Mouse (Mus musculus): ENCODE results near the gene Vapb. TPM values are rescaled to one million over a fixed set of nuclear protein-coding genes. Genes with fewer than 3 reads are reported as not detected.
A peak's percentile ranks its signal among the peaks of the same experiment; 100 is the strongest.

The Vapb gene
- polyA plus RNA-seq, 1 experiment from 2014 or later, result 14.1 TPM

- H3K9ac ChIP-seq, result no peak overlapping the region
- H3K4me3 ChIP-seq (replicated peaks; ENCODE audit: low read length), result no peak overlapping the region
- H3K4me2 ChIP-seq (replicated peaks), result no peak overlapping the region
- 79% methylated on average over 4 of the region's 4 CpGs for WGBS
- DNase-seq (ENCODE audit: low spot score) (no peak), ATAC-seq (ENCODE audit: low FRiP score) (no peak)
- H3K27me3 ChIP-seq (ENCODE audit: control insufficient read depth, insufficient read depth, low read length), result no peaks in the 10 kb centered on the region
- no peaks in the 10 kb centered on the region for H3K36me3 ChIP-seq (replicated peaks; ENCODE audit: control insufficient read depth, insufficient read depth)
- no peaks in the 10 kb centered on the region for H3K4me1 ChIP-seq (replicated peaks; ENCODE audit: control insufficient read depth, insufficient read depth, low read length)
- no peaks in the 10 kb centered on the region for H3K9me3 ChIP-seq (ENCODE audit: control insufficient read depth, low read length)
- no peak overlapping the region for H3K27ac ChIP-seq
These were observed 11.5 kb upstream of the Vapb start for GRCm38 (mm10) chr2:173725819-173726218.

- H3K9ac ChIP-seq, result no peak overlapping the region
- no peak overlapping the region for H3K4me2 ChIP-seq (replicated peaks)
- H3K4me3 ChIP-seq (replicated peaks; ENCODE audit: low read length), result no peak overlapping the region
- H3K4me1 ChIP-seq (replicated peaks; ENCODE audit: control insufficient read depth, insufficient read depth, low read length), result peaks cover 6% of the 10 kb centered on the region; the same call in 1 of the 2 replicates
- peak; percentile 73 for ATAC-seq (ENCODE audit: low FRiP score)
- peak; percentile 52 for DNase-seq (ENCODE audit: low spot score)
- H3K36me3 ChIP-seq (replicated peaks; ENCODE audit: control insufficient read depth, insufficient read depth), result no peaks in the 10 kb centered on the region
- WGBS, result 7% methylated on average over 9 of the region's 9 CpGs
- no peaks in the 10 kb centered on the region for H3K27me3 ChIP-seq (ENCODE audit: control insufficient read depth, insufficient read depth, low read length)
- H3K9me3 ChIP-seq (ENCODE audit: control insufficient read depth, low read length), result no peaks in the 10 kb centered on the region
- peak overlapping the region; percentile 46; the same call in 1 of the 2 replicates for H3K27ac ChIP-seq
These were observed 6.8 kb upstream of the Vapb start for GRCm38 (mm10) chr2:173730444-173730966.

GRCm38 (mm10) chr2:173734426-173734825, 2.9 kb upstream of the Vapb start:
- DNase-seq (ENCODE audit: low spot score) (no peak), ATAC-seq (ENCODE audit: low FRiP score) (no peak)
- Histone ChIP-seq H3K4me3 (replicated peaks; ENCODE audit: low read length) (no peak overlapping the region), H3K27me3 (ENCODE audit: control insufficient read depth, insufficient read depth, low read length) (no peaks in the 10 kb centered on the region), H3K36me3 (replicated peaks; ENCODE audit: control insufficient read depth, insufficient read depth) (0 out of 2 replicates have a peak, but pooled peaks cover 3% of the 10 kb centered on the region), H3K27ac (no peak overlapping the region), H3K4me1 (replicated peaks; ENCODE audit: control insufficient read depth, insufficient read depth, low read length) (peaks cover 16% of the 10 kb centered on the region), H3K9ac (no peak overlapping the region), H3K9me3 (ENCODE audit: control insufficient read depth, low read length) (no peaks in the 10 kb centered on the region), H3K4me2 (replicated peaks) (no peak overlapping the region)
- 76% methylated on average over 2 of the region's 2 CpGs for WGBS

- Histone ChIP-seq H3K4me2 (replicated peaks) (peak overlapping the region; percentile 74), H3K9me3 (ENCODE audit: control insufficient read depth, low read length) (no peaks in the 10 kb centered on the region), H3K27ac (no peak overlapping the region), H3K36me3 (replicated peaks; ENCODE audit: control insufficient read depth, insufficient read depth) (0 out of 2 replicates have a peak, but pooled peaks cover 3% of the 10 kb centered on the region), H3K4me1 (replicated peaks; ENCODE audit: control insufficient read depth, insufficient read depth, low read length) (peaks cover 18% of the 10 kb centered on the region), H3K27me3 (ENCODE audit: control insufficient read depth, insufficient read depth, low read length) (no peaks in the 10 kb centered on the region), H3K9ac (peak overlapping the region; percentile 78), H3K4me3 (replicated peaks; ENCODE audit: low read length) (peak overlapping the region; percentile 69)
- 87% methylated on average over 9 of the region's 9 CpGs for WGBS
- DNase-seq (ENCODE audit: low spot score), result no peak
- no peak for ATAC-seq (ENCODE audit: low FRiP score)
These were observed 921 bp downstream of the Vapb start for GRCm38 (mm10) chr2:173738232-173738631.

- WGBS, result 86% methylated on average over 7 of the region's 7 CpGs
- Histone ChIP-seq H3K27me3 (ENCODE audit: control insufficient read depth, insufficient read depth, low read length) (no peaks in the 10 kb centered on the region), H3K4me1 (replicated peaks; ENCODE audit: control insufficient read depth, insufficient read depth, low read length) (peaks cover 18% of the 10 kb centered on the region), H3K9ac (no peak overlapping the region), H3K36me3 (replicated peaks; ENCODE audit: control insufficient read depth, insufficient read depth) (0 out of 2 replicates have a peak, but pooled peaks cover 3% of the 10 kb centered on the region), H3K4me3 (replicated peaks; ENCODE audit: low read length) (no peak overlapping the region), H3K4me2 (replicated peaks) (no peak overlapping the region), H3K27ac (no peak overlapping the region), H3K9me3 (ENCODE audit: control insufficient read depth, low read length) (no peaks in the 10 kb centered on the region)
- no peak for DNase-seq (ENCODE audit: low spot score)
- ATAC-seq (ENCODE audit: low FRiP score), result no peak
These were observed 1.8 kb downstream of the Vapb start for GRCm38 (mm10) chr2:173739107-173739506.

GRCm38 (mm10) chr2:173742090-173742489, 4.8 kb downstream of the Vapb start:
- Histone ChIP-seq H3K27ac (no peak overlapping the region), H3K4me1 (replicated peaks; ENCODE audit: control insufficient read depth, insufficient read depth, low read length) (peaks cover 18% of the 10 kb centered on the region), H3K9ac (no peak overlapping the region), H3K36me3 (replicated peaks; ENCODE audit: control insufficient read depth, insufficient read depth) (0 out of 2 replicates have a peak, but pooled peaks cover 3% of the 10 kb centered on the region), H3K4me2 (replicated peaks) (no peak overlapping the region), H3K27me3 (ENCODE audit: control insufficient read depth, insufficient read depth, low read length) (no peaks in the 10 kb centered on the region), H3K9me3 (ENCODE audit: control insufficient read depth, low read length) (peaks cover 11% of the 10 kb centered on the region; the same call in 1 of the 2 replicates), H3K4me3 (replicated peaks; ENCODE audit: low read length) (no peak overlapping the region)
- DNase-seq (ENCODE audit: low spot score) (no peak), ATAC-seq (ENCODE audit: low FRiP score) (no peak)
- WGBS, result 73% methylated on average over 13 of the region's 13 CpGs

- H3K27me3 ChIP-seq (ENCODE audit: control insufficient read depth, insufficient read depth, low read length), result no peaks in the 10 kb centered on the region
- WGBS, result 81% methylated on average over 9 of the region's 9 CpGs
- no peak overlapping the region for H3K4me2 ChIP-seq (replicated peaks)
- H3K36me3 ChIP-seq (replicated peaks; ENCODE audit: control insufficient read depth, insufficient read depth), result 0 out of 2 replicates have a peak, but pooled peaks cover 3% of the 10 kb centered on the region
- H3K27ac ChIP-seq, result no peak overlapping the region
- DNase-seq (ENCODE audit: low spot score) (no peak), ATAC-seq (ENCODE audit: low FRiP score) (no peak)
- peaks cover 18% of the 10 kb centered on the region for H3K4me1 ChIP-seq (replicated peaks; ENCODE audit: control insufficient read depth, insufficient read depth, low read length)
- H3K4me3 ChIP-seq (replicated peaks; ENCODE audit: low read length), result no peak overlapping the region
- H3K9ac ChIP-seq, result no peak overlapping the region
- H3K9me3 ChIP-seq (ENCODE audit: control insufficient read depth, low read length), result peaks cover 13% of the 10 kb centered on the region; the same call in 1 of the 2 replicates
These were observed 5.4 kb downstream of the Vapb start for GRCm38 (mm10) chr2:173742744-173743143.

GRCm38 (mm10) chr2:173744070-173744815, 6.9 kb downstream of the Vapb start:
- WGBS, result 91% methylated on average over 7 of the region's 7 CpGs
- Histone ChIP-seq H3K9ac (no peak overlapping the region), H3K9me3 (ENCODE audit: control insufficient read depth, low read length) (peaks cover 13% of the 10 kb centered on the region; the same call in 1 of the 2 replicates), H3K27ac (no peak overlapping the region), H3K36me3 (replicated peaks; ENCODE audit: control insufficient read depth, insufficient read depth) (no peaks in the 10 kb centered on the region), H3K4me2 (replicated peaks) (no peak overlapping the region), H3K27me3 (ENCODE audit: control insufficient read depth, insufficient read depth, low read length) (no peaks in the 10 kb centered on the region), H3K4me1 (replicated peaks; ENCODE audit: control insufficient read depth, insufficient read depth, low read length) (peaks cover 9% of the 10 kb centered on the region; the same call in 1 of the 2 replicates), H3K4me3 (replicated peaks; ENCODE audit: low read length) (no peak overlapping the region)
- no peak for DNase-seq (ENCODE audit: low spot score)
- no peak for ATAC-seq (ENCODE audit: low FRiP score)

- DNase-seq (ENCODE audit: low spot score) (no peak), ATAC-seq (ENCODE audit: low FRiP score) (no peak)
- peaks cover 13% of the 10 kb centered on the region; the same call in 1 of the 2 replicates for H3K9me3 ChIP-seq (ENCODE audit: control insufficient read depth, low read length)
- WGBS, result 91% methylated on average over 2 of the region's 2 CpGs
- H3K27ac ChIP-seq, result no peak overlapping the region
- H3K9ac ChIP-seq, result no peak overlapping the region
- H3K36me3 ChIP-seq (replicated peaks; ENCODE audit: control insufficient read depth, insufficient read depth), result no peaks in the 10 kb centered on the region
- H3K27me3 ChIP-seq (ENCODE audit: control insufficient read depth, insufficient read depth, low read length), result no peaks in the 10 kb centered on the region
- H3K4me1 ChIP-seq (replicated peaks; ENCODE audit: control insufficient read depth, insufficient read depth, low read length), result no peaks in the 10 kb centered on the region
- no peak overlapping the region for H3K4me2 ChIP-seq (replicated peaks)
- no peak overlapping the region for H3K4me3 ChIP-seq (replicated peaks; ENCODE audit: low read length)
These were observed 11.8 kb downstream of the Vapb start for GRCm38 (mm10) chr2:173748961-173749659.
